Mouse (Mus musculus) embryonic facial prominence, embryonic 12.5 days (tissue): Measurements from ENCODE around the gene Olfr215. TPM values are rescaled to one million over a fixed set of nuclear protein-coding genes. Genes with fewer than 3 reads are reported as not detected.
"Not testable (repeated sequence)": the region's sequence is repeated elsewhere in the genome, so short reads cannot be mapped to it uniquely, and the experiment has no call there.

Experiments
- ATAC-seq: fragments of 200-750 bp; cut with Nextera tagmentation; 2 replicates; pipeline ENCODE4 v1.8.0; 2017; ENCODE audit not compliant: insufficient number of reproducible peaks, insufficient read depth, low FRiP score, low TSS enrichment
- H3K27ac ChIP-seq: fragments of 300-500 bp; sonication (generic); 2 replicates; pipeline ENCODE4 v1.5.1; 2016; ENCODE audit warnings: mild to moderate bottlenecking
- H3K27me3 ChIP-seq: fragments of 300-500 bp; sonication (generic); 2 replicates; pipeline ENCODE4 v1.6.1; 2016; ENCODE audit warnings: mild to moderate bottlenecking, moderate library complexity
- H3K36me3 ChIP-seq: fragments of 300-500 bp; sonication (generic); 2 replicates; pipeline ENCODE4 v1.6.1; 2016; ENCODE audit warnings: mild to moderate bottlenecking
- H3K4me1 ChIP-seq: fragments of 300-500 bp; sonication (generic); 2 replicates; pipeline ENCODE4 v1.6.1; 2016
- H3K4me2 ChIP-seq: fragments of 300-500 bp; sonication (generic); replicated peaks from 2 replicates; pipeline ENCODE4 v1.6.1; 2016; ENCODE audit warnings: mild to moderate bottlenecking, moderate library complexity
- H3K4me3 ChIP-seq: fragments of 300-500 bp; sonication (generic); 2 replicates; pipeline ENCODE4 v1.5.1; 2016; ENCODE audit warnings: mild to moderate bottlenecking
- H3K9ac ChIP-seq: fragments of 300-500 bp; sonication (generic); 2 replicates; pipeline ENCODE4 v1.6.1; 2016; ENCODE audit warnings: mild to moderate bottlenecking, moderate library complexity
- H3K9me3 ChIP-seq: fragments of 300-500 bp; sonication (generic); 2 replicates; pipeline ENCODE4 v1.6.1; 2016; ENCODE audit warnings: mild to moderate bottlenecking, moderate library complexity
- WGBS: fragments of 180-500 bp; shearing (Covaris S2); methylation state at CpG from one replicate; pipeline ENCODE4 v1.1.7; 2016; 5-methylcytosine and 5-hydroxymethylcytosine counted together
- polyA plus RNA-seq: library from polyadenylated mRNA; unstranded; fragments of >200 nt; fragmentation: Nextera tagmentation; extraction: Ambion mirVana; gene quantifications from 2 replicates; pipeline ENCODE4 v1.2.1, GENCODE M21; 2016

Olfr215 gene
- polyA plus RNA-seq, 1 experiment from 2014 or later = not detected

- Histone ChIP-seq H3K9ac (no peak overlapping the region), H3K4me3 (no peak overlapping the region), H3K4me1 (no peaks in the 10 kb centered on the region), H3K27me3 (no peaks in the 10 kb centered on the region), H3K36me3 (no peaks in the 10 kb centered on the region), H3K27ac (no peak overlapping the region), H3K4me2 (no peak overlapping the region), H3K9me3 (no peaks in the 10 kb centered on the region)
- WGBS = 82% methylated on average over 3 of the region's 3 CpGs
- ATAC-seq = no peak
Measured at GRCm38 (mm10) chr6:116554952-116555351, 29.0 kb downstream of the Olfr215 start.

GRCm38 (mm10) chr6:116553935-116554334 lies 30.1 kb downstream of the Olfr215 start, which contains the start of gene Olfr214:
Olfr214 (plus strand) TSS chr6:116554235.
- H3K4me2 ChIP-seq = no peak within 1 kb of the TSS
- H3K27me3 ChIP-seq = no peaks in the 10 kb centered on the region
- no peak for ATAC-seq
- no peak within 1 kb of the TSS for H3K9ac ChIP-seq
- H3K9me3 ChIP-seq = no peaks in the 10 kb centered on the region
- no peaks in the 10 kb centered on the region for H3K36me3 ChIP-seq
- WGBS = 63% methylated on average over 1 of the region's 1 CpGs
- H3K27ac ChIP-seq = no peak within 1 kb of the TSS
- no peaks in the 10 kb centered on the region for H3K4me1 ChIP-seq
- no peak within 1 kb of the TSS for H3K4me3 ChIP-seq

- 97% methylated on average over 11 of the region's 11 CpGs for WGBS
- H3K9me3 ChIP-seq, H3K27me3 ChIP-seq, H3K27ac ChIP-seq, H3K4me2 ChIP-seq, H3K4me1 ChIP-seq, H3K36me3 ChIP-seq, ATAC-seq, H3K9ac ChIP-seq, H3K4me3 ChIP-seq: not testable (repeated sequence)
Measured at GRCm38 (mm10) chr6:116550841-116551240, 33.2 kb downstream of the Olfr215 start, which contains the start of gene Gm5580. Gm5580 (plus strand) TSS chr6:116551141.

- H3K4me1 ChIP-seq = no peaks in the 10 kb centered on the region
- no peaks in the 10 kb centered on the region for H3K36me3 ChIP-seq
- no peak overlapping the region for H3K4me3 ChIP-seq
- ATAC-seq = no peak
- H3K4me2 ChIP-seq = no peak overlapping the region
- no peak overlapping the region for H3K9ac ChIP-seq
- H3K9me3 ChIP-seq = no peaks in the 10 kb centered on the region
- no peak overlapping the region for H3K27ac ChIP-seq
- H3K27me3 ChIP-seq = no peaks in the 10 kb centered on the region
- 84% methylated on average over 2 of the region's 2 CpGs for WGBS
Measured at GRCm38 (mm10) chr6:116542500-116542899, 41.5 kb downstream of the Olfr215 start.

- no peaks in the 10 kb centered on the region for H3K9me3 ChIP-seq
- no peak within 1 kb of the TSS for H3K4me3 ChIP-seq
- 91% methylated on average over 1 of the region's 1 CpGs for WGBS
- H3K27ac ChIP-seq = no peak within 1 kb of the TSS
- no peak within 1 kb of the TSS for H3K9ac ChIP-seq
- no peaks in the 10 kb centered on the region for H3K4me1 ChIP-seq
- H3K36me3 ChIP-seq = no peaks in the 10 kb centered on the region
- H3K4me2 ChIP-seq = no peak within 1 kb of the TSS
- no peak for ATAC-seq
- H3K27me3 ChIP-seq = no peaks in the 10 kb centered on the region
Measured at GRCm38 (mm10) chr6:116538156-116538555, 45.8 kb downstream of the Olfr215 start, which contains the start of gene Olfr213. Olfr213 (plus strand) TSS chr6:116538456.

Other genes starting within 250 kb of the Olfr215 start
- 31.1 and 32.7 TPM in 2 replicates for gene March8, start 246.2 kb downstream of the Olfr215 start, polyA plus RNA-seq
- 0.92 and 0.95 TPM in 2 replicates for gene Alox5, start 123.0 kb downstream of the Olfr215 start, polyA plus RNA-seq
- gene Olfr211, start 95.1 kb downstream of the Olfr215 start, polyA plus RNA-seq = not detected in 2 replicates
- not detected in 2 replicates for gene Olfr212, start 77.7 kb downstream of the Olfr215 start, polyA plus RNA-seq
- not detected in 2 replicates for gene Olfr213, start 45.7 kb downstream of the Olfr215 start, polyA plus RNA-seq
- gene Gm5580, start 33.1 kb downstream of the Olfr215 start, polyA plus RNA-seq = 0.52 and 0.60 TPM in 2 replicates
- gene Olfr214, start 30.0 kb downstream of the Olfr215 start, polyA plus RNA-seq = not detected in 2 replicates
- 258 and 265 TPM in 2 replicates for gene Zfp422, start 44.8 kb upstream of the Olfr215 start, polyA plus RNA-seq
- 12.6 and 16.9 TPM in 2 replicates for gene Depp1, start 66.4 kb upstream of the Olfr215 start, polyA plus RNA-seq
- 14.4 and 14.7 TPM in 2 replicates for gene Rassf4, start 89.8 kb upstream of the Olfr215 start, polyA plus RNA-seq
- 0.09 and 0.10 TPM in 2 replicates for gene Tmem72, start 132.7 kb upstream of the Olfr215 start, polyA plus RNA-seq